Mouse (Mus musculus) cerebellum, adult 11-12 months (tissue): ENCODE results near the gene Uck2.

ENCODE experiments used
- DNase-seq: peaks from one replicate; pipeline ENCODE4 v3.0.0; 2022

The Uck2 gene

GRCm38 (mm10) chr1:167205177-167205750, 79.9 kb downstream of the Uck2 start:
- DNase-seq = no peak

- DNase-seq = no peak
Measured at GRCm38 (mm10) chr1:167204421-167204820, 80.7 kb downstream of the Uck2 start.

- peak; percentile 76 for DNase-seq
Measured at GRCm38 (mm10) chr1:167194766-167195165, 90.4 kb downstream of the Uck2 start.

- DNase-seq = no peak
Measured at GRCm38 (mm10) chr1:167187791-167188190, 97.3 kb downstream of the Uck2 start.

GRCm38 (mm10) chr1:167181919-167182616, 103.1 kb downstream of the Uck2 start:
- DNase-seq = no peak
